Mouse (Mus musculus) limb, embryonic 10.5 days (tissue): ENCODE results near the gene Fktn. TPM values are rescaled to one million over a fixed set of nuclear protein-coding genes. Genes with fewer than 3 reads are reported as not detected.
"Not testable (repeated sequence)": the region's sequence is repeated elsewhere in the genome, so short reads cannot be mapped to it uniquely, and the experiment has no call there.

Experiments used
- DNase-seq: peaks from one replicate; pipeline ENCODE4 v3.0.0-alpha.2; 2017; ENCODE audit warnings: low spot score
- H3K27ac ChIP-seq: fragments of 300-500 bp; sonication (generic); 2 replicates; pipeline ENCODE4 v1.5.1; 2016; ENCODE audit warnings: mild to moderate bottlenecking
- H3K27me3 ChIP-seq: fragments of 300-500 bp; sonication (generic); 2 replicates; pipeline ENCODE4 v1.6.1; 2016; ENCODE audit warnings: low read depth, mild to moderate bottlenecking; ENCODE audit not compliant: poor library complexity, severe bottlenecking
- H3K36me3 ChIP-seq: fragments of 300-500 bp; sonication (generic); 2 replicates; pipeline ENCODE4 v1.6.1; 2016; ENCODE audit warnings: mild to moderate bottlenecking, moderate library complexity
- H3K4me1 ChIP-seq: fragments of 300-500 bp; sonication (generic); 2 replicates; pipeline ENCODE4 v1.6.1; 2016
- H3K4me3 ChIP-seq: fragments of 300-500 bp; sonication (generic); 2 replicates; pipeline ENCODE4 v1.5.1; 2016; ENCODE audit warnings: mild to moderate bottlenecking, moderate library complexity
- H3K9me3 ChIP-seq: fragments of 300-500 bp; sonication (generic); replicated peaks from 2 replicates; pipeline ENCODE4 v1.6.1; 2016; ENCODE audit warnings: mild to moderate bottlenecking
- WGBS: fragments of 180-500 bp; shearing (Covaris S2); methylation state at CpG from one replicate; pipeline ENCODE4 v1.1.7; 2016; 5-methylcytosine and 5-hydroxymethylcytosine counted together
- polyA plus RNA-seq: library from polyadenylated mRNA; unstranded; fragments of >200 nt; fragmentation: Nextera tagmentation; extraction: Ambion mirVana; gene quantifications from 2 replicates; pipeline ENCODE4 v1.2.1, GENCODE M21; 2016

Gene Fktn
- polyA plus RNA-seq, result 17.3 and 18.4 TPM in 2 replicates

- Histone ChIP-seq H3K36me3 (no peaks in the 10 kb centered on the region; the same call in 1 of the 2 replicates), H3K9me3 (no peaks in the 10 kb centered on the region), H3K27me3 (no peaks in the 10 kb centered on the region), H3K4me1 (peaks cover 11% of the 10 kb centered on the region; the same call in 1 of the 2 replicates), H3K4me3 (peak within 1 kb of the TSS; percentile 76), H3K27ac (peak within 1 kb of the TSS; percentile 93)
- DNase-seq, result no peak
- 16% methylated on average over 7 of the region's 7 CpGs for WGBS
Measured at GRCm38 (mm10) chr4:53713704-53714050, at the start of gene Fktn. Gene Fktn (plus strand): TSS chr4:53713998.

- Histone ChIP-seq H3K9me3 (no peaks in the 10 kb centered on the region), H3K27ac (no peak overlapping the region), H3K4me1 (no peaks in the 10 kb centered on the region), H3K4me3 (no peak overlapping the region), H3K27me3 (no peaks in the 10 kb centered on the region), H3K36me3 (peaks cover 24% of the 10 kb centered on the region)
- no peak for DNase-seq
- WGBS, result 86% methylated on average over 8 of the region's 8 CpGs
Measured at GRCm38 (mm10) chr4:53682092-53682491, 31.7 kb upstream of the Fktn start.

- H3K36me3 ChIP-seq, result 0 out of 2 replicates have a peak, but pooled peaks cover 3% of the 10 kb centered on the region
- no peak overlapping the region for H3K27ac ChIP-seq
- H3K4me3 ChIP-seq, result no peak overlapping the region
- H3K4me1 ChIP-seq, result no peaks in the 10 kb centered on the region
- no peaks in the 10 kb centered on the region for H3K27me3 ChIP-seq
- H3K9me3 ChIP-seq, result no peaks in the 10 kb centered on the region
- WGBS, result 90% methylated on average over 4 of the region's 4 CpGs
- no peak for DNase-seq
Measured at GRCm38 (mm10) chr4:53688965-53689364, 24.8 kb upstream of the Fktn start.

DNA sequence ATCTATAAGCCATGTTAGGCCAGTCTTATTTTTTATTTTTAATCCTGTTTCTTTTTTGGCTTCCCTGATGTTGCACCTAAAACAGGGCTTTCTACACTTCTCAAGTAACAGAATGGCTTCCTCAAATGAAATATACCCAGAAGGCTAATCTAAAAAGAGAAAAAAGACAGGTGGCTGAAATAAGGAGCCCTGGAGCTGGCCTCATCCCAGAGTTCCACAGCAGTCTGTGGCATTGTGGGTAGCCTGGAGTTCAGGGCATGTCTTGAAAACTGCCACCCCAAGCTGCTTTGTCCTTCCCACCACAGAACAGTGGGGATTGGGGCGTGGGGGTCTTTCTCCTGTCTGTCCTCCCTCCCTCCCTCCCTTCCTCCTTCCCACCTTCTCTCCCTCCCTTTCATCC, 22.4 kb upstream of the Fktn start:
- 88% methylated on average over 1 of the region's 1 CpGs for WGBS
- no peak overlapping the region for H3K4me3 ChIP-seq
- no peaks in the 10 kb centered on the region for H3K4me1 ChIP-seq
- no peaks in the 10 kb centered on the region for H3K27me3 ChIP-seq
- H3K36me3 ChIP-seq, result peaks cover 9% of the 10 kb centered on the region
- no peak overlapping the region for H3K27ac ChIP-seq
- no peaks in the 10 kb centered on the region for H3K9me3 ChIP-seq
- no peak for DNase-seq

DNA sequence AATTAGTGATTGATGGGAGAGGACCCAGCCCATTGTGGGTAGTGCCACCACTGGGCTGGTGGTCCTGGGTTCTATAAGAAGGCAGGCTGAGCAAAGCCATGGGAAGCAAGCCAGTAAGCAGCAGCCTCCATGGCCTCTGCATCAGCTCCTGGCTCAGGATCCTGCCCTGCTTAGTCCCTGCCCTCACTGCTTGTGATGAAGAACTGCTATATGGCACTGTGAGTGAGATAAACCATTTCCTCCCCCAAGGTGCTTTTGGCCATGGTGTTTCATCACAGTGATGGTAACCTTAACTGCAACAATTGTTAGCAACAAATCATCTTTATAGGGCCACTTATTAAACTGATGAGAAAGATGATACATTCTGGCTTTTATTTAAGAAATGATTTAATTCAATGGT, 4.6 kb upstream of the Fktn start:
- not testable (repeated sequence) for H3K4me1 ChIP-seq, H3K27me3 ChIP-seq, DNase-seq, H3K9me3 ChIP-seq, H3K4me3 ChIP-seq, H3K36me3 ChIP-seq, H3K27ac ChIP-seq

GRCm38 (mm10) chr4:53710021-53710420, 3.8 kb upstream of the Fktn start:
- 93% methylated on average over 2 of the region's 2 CpGs for WGBS

GRCm38 (mm10) chr4:53710555-53711328, 3.1 kb upstream of the Fktn start:
- 87% methylated on average over 6 of the region's 6 CpGs for WGBS
- no peaks in the 10 kb centered on the region for H3K9me3 ChIP-seq
- no peak for DNase-seq
- no peaks in the 10 kb centered on the region for H3K36me3 ChIP-seq
- H3K27ac ChIP-seq, result no peak overlapping the region
- no peaks in the 10 kb centered on the region for H3K27me3 ChIP-seq
- H3K4me3 ChIP-seq, result no peak overlapping the region
- peaks cover 11% of the 10 kb centered on the region; the same call in 1 of the 2 replicates for H3K4me1 ChIP-seq

More at GRCm38 (mm10) chr4:53710021-53710420, 3.8 kb upstream of the Fktn start:
- no peak for DNase-seq
- H3K27me3 ChIP-seq, result no peaks in the 10 kb centered on the region
- H3K9me3 ChIP-seq, result no peaks in the 10 kb centered on the region
- peaks cover 6% of the 10 kb centered on the region; the same call in 1 of the 2 replicates for H3K4me1 ChIP-seq
- no peak overlapping the region for H3K27ac ChIP-seq
- H3K4me3 ChIP-seq, result no peak overlapping the region
- H3K36me3 ChIP-seq, result no peaks in the 10 kb centered on the region

DNA sequence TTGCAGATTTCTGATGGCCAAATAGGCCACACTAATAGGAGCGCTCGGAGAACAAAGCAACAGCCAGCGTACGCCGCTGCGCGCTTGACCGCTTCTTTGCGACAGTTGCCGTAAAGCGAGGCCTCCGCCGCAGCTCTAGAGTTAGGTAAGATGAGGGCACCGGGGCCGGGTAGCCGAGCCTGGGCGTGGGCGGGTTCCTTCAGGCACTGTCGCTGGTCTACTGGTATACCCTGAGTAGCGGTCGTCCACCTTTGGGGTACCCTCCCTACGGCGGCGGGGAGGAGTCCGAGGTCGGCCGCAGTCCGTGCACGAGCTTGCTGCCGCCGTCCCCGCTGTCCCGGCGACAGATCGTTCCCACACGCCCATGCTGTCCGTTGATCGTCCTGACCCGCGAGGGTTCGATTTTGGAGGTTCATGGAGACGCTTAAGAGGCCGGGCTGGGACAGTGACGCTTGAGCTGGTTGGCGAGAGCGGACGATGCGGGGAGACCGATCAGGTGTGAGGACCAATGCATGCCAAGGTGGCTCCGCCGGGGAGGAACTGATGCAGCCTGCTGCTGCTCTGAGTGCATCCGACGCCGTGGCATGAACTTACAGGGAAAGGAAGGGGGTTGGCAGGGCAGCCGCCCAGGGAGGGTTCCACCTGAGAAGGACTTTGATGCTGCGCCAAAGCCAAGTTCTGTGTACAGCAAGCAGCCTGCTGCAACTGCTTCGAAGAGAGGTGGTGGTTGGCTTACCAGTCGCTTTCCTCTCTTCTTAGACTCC, 435 bp downstream of the Fktn start:
- Histone ChIP-seq H3K4me3 (peak overlapping the region; percentile 76), H3K9me3 (no peaks in the 10 kb centered on the region), H3K4me1 (peaks cover 11% of the 10 kb centered on the region; the same call in 1 of the 2 replicates), H3K27me3 (no peaks in the 10 kb centered on the region), H3K36me3 (no peaks in the 10 kb centered on the region; the same call in 1 of the 2 replicates), H3K27ac (peak overlapping the region; percentile 93)
- peak; percentile 94 for DNase-seq
- WGBS, result 4% methylated on average over 57 of the region's 58 CpGs

DNA sequence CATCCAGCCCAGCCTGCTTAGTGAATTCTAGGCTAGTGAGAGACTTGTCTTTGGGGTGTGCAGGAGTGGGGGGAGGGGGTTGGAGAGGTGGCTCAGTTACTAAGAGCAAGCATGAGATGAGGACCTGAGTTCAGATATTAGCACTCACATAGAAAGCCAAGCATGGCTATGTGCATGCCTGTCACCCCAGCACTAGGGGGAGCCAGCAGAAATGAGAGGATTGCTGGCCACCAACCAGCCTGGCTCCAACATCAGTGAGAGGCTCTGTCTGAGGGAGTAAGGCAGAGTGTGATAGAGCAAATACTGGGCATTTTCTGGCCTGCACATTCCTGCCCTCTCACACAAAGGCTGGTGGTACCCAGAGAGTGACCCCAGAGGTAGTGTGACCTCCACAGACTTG, 2.2 kb downstream of the Fktn start:
- Histone ChIP-seq H3K4me1 (peaks cover 8% of the 10 kb centered on the region; the same call in 1 of the 2 replicates), H3K36me3 (peaks cover 12% of the 10 kb centered on the region), H3K27me3 (no peaks in the 10 kb centered on the region), H3K27ac (no peak overlapping the region), H3K4me3 (no peak overlapping the region), H3K9me3 (no peaks in the 10 kb centered on the region)
- DNase-seq, result no peak

DNA sequence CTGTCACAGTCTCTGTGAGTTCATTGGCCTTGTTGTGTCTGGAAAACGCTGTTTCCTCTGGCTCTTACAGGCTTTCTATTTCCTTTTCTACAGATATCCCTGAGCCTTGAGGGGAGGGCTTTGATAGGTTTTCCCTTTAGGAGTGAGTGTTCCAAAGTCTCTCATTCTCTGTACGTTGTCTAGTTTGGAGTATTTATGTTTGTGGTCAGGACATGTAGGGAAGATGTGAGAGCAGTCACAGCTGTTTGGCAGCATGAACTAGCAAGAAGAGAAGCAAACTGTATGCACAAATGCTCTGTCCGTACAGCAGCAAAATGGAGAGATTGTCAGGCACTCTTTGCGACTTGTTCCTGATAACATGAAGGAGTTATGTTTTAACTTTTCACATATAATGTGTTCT, 3.7 kb downstream of the Fktn start:
- Histone ChIP-seq H3K27me3 (no peaks in the 10 kb centered on the region), H3K4me1 (peaks cover 7% of the 10 kb centered on the region; the same call in 1 of the 2 replicates), H3K27ac (no peak overlapping the region), H3K9me3 (no peaks in the 10 kb centered on the region), H3K36me3 (peaks cover 25% of the 10 kb centered on the region), H3K4me3 (no peak overlapping the region)
- WGBS, result 89% methylated on average over 4 of the region's 4 CpGs
- DNase-seq, result no peak

- no peaks in the 10 kb centered on the region for H3K27me3 ChIP-seq
- H3K9me3 ChIP-seq, result no peaks in the 10 kb centered on the region
- peaks cover 25% of the 10 kb centered on the region for H3K36me3 ChIP-seq
- H3K4me1 ChIP-seq, result peaks cover 7% of the 10 kb centered on the region; the same call in 1 of the 2 replicates
- no peak for DNase-seq
- 93% methylated on average over 5 of the region's 5 CpGs for WGBS
- H3K27ac ChIP-seq, result no peak overlapping the region
- H3K4me3 ChIP-seq, result no peak overlapping the region
Measured at GRCm38 (mm10) chr4:53718261-53718660, 4.5 kb downstream of the Fktn start.

DNA sequence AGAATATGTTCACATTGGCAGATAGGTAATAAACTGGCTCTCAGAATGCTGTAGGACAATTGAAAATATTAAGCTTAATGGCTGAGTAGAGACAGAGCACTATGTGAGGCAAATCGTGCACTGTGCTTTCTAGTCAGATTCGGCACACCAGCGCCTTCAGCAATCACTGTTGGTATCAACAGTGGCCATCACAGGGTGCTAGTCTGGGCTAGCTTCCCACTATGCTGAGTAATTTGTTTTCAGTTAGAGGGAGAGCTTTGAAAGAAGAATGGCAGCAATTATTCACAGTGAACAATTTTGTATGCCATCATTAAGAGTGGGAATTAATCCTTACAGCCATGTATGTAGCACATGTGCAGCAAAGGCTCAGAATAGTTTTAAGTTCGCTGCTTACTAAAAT, 8.7 kb downstream of the Fktn start:
- no peak for DNase-seq
- 95% methylated on average over 4 of the region's 4 CpGs for WGBS
- peaks cover 57% of the 10 kb centered on the region for H3K36me3 ChIP-seq
- H3K4me1 ChIP-seq, result no peaks in the 10 kb centered on the region
- no peaks in the 10 kb centered on the region for H3K27me3 ChIP-seq
- no peak overlapping the region for H3K27ac ChIP-seq
- no peak overlapping the region for H3K4me3 ChIP-seq
- no peaks in the 10 kb centered on the region for H3K9me3 ChIP-seq

- H3K27me3 ChIP-seq, H3K27ac ChIP-seq, DNase-seq, H3K9me3 ChIP-seq, H3K4me3 ChIP-seq, H3K4me1 ChIP-seq: not testable (repeated sequence)
- peaks cover 74% of the 10 kb centered on the region for H3K36me3 ChIP-seq
- 90% methylated on average over 2 of the region's 2 CpGs for WGBS
Measured at GRCm38 (mm10) chr4:53726100-53726499, 12.3 kb downstream of the Fktn start.
